In genomic region chr5:65937998-65938715, GRCm38 (mm10) we compare ENCODE assay signal across 8 mouse cellular contexts. TPM values are rescaled to one million over a fixed set of nuclear protein-coding genes. Genes with fewer than 3 reads are reported as not detected.
DNase-seq lines count a peak whose midpoint lies in the region; ATAC-seq and TF ChIP-seq lines count a peak whose summit lies in the region.

No protein-coding gene starts in this region.

- no peak overlapping the region for H3K9ac ChIP-seq in embryonic facial prominence, embryonic 11.5 days (replicated peaks; ENCODE audit: low read length)
- no peak overlapping the region for H3K9ac ChIP-seq in heart, adult 2 months (ENCODE audit: low read depth, low read length)
- H3K9ac ChIP-seq in midbrain, embryonic 16.5 days (ENCODE audit: low read depth, low read length), result no peak overlapping the region

- H3K36me3 ChIP-seq in embryonic facial prominence, embryonic 11.5 days (replicated peaks; ENCODE audit: control insufficient read depth, insufficient read depth, low read depth, low read length), result no peaks in the 10 kb centered on the region
- no peaks in the 10 kb centered on the region for H3K36me3 ChIP-seq in heart, adult 2 months (ENCODE audit: control insufficient read depth, insufficient read depth, low read length)
- no peaks in the 10 kb centered on the region for H3K36me3 ChIP-seq in kidney, adult 2 months (ENCODE audit: control insufficient read depth, insufficient read depth, low read length)
- H3K36me3 ChIP-seq in limb, embryonic 10.5 days, result no peaks in the 10 kb centered on the region
- H3K36me3 ChIP-seq in midbrain, embryonic 16.5 days (ENCODE audit: control insufficient read depth, insufficient read depth, low read length), result no peaks in the 10 kb centered on the region

- H3K27me3 ChIP-seq in embryonic facial prominence, embryonic 11.5 days (ENCODE audit: control insufficient read depth, insufficient read depth, low read length), result no peaks in the 10 kb centered on the region
- H3K27me3 ChIP-seq in heart, adult 2 months (ENCODE audit: control insufficient read depth, insufficient read depth, low read length), result no peaks in the 10 kb centered on the region
- H3K27me3 ChIP-seq in kidney, adult 2 months (replicated peaks; ENCODE audit: control insufficient read depth, insufficient read depth, low read length), result no peaks in the 10 kb centered on the region
- no peaks in the 10 kb centered on the region for H3K27me3 ChIP-seq in limb, embryonic 10.5 days (ENCODE audit: low read depth, poor library complexity, severe bottlenecking)
- H3K27me3 ChIP-seq in midbrain, embryonic 16.5 days (ENCODE audit: control insufficient read depth, insufficient read depth, low read depth, low read length), result no peaks in the 10 kb centered on the region

- peak; percentile 83 for ATAC-seq in embryonic facial prominence, embryonic 11.5 days (replicated peaks; ENCODE audit: insufficient number of reproducible peaks, low FRiP score, low TSS enrichment, low read depth)
- ATAC-seq in midbrain, embryonic 16.5 days, result peak; percentile 71

- H3K79me2 ChIP-seq in heart, adult 2 months (replicated peaks; ENCODE audit: control insufficient read depth, insufficient read depth, low read length), result no peaks in the 10 kb centered on the region

- peak; percentile 13 for DNase-seq in 3134 (ENCODE audit: extremely low read depth, insufficient read length, low spot score)
- peak; percentile 92 for DNase-seq in adrenal gland, postnatal 14 days
- peak; percentile 88 for DNase-seq in embryonic facial prominence, embryonic 11.5 days (ENCODE audit: low spot score)
- peak; percentile 78 to 79 for DNase-seq in heart, adult 2 months
- DNase-seq in kidney, adult 2 months, result peak; percentile 82
- peak; percentile 84 for DNase-seq in limb, embryonic 10.5 days (ENCODE audit: low spot score)
- peak; percentile 79 to 90 for DNase-seq in spleen, adult 18-20 months

- no peak overlapping the region for H3K4me2 ChIP-seq in embryonic facial prominence, embryonic 11.5 days (ENCODE audit: low read depth, low read length)
- H3K4me2 ChIP-seq in midbrain, embryonic 16.5 days (ENCODE audit: low read length), result no peak overlapping the region

- no peaks in the 10 kb centered on the region for H3K9me3 ChIP-seq in embryonic facial prominence, embryonic 11.5 days (replicated peaks; ENCODE audit: control insufficient read depth, low read length)
- no peaks in the 10 kb centered on the region for H3K9me3 ChIP-seq in limb, embryonic 10.5 days (replicated peaks)
- no peaks in the 10 kb centered on the region for H3K9me3 ChIP-seq in midbrain, embryonic 16.5 days (replicated peaks; ENCODE audit: control insufficient read depth, low read length, poor library complexity, severe bottlenecking)

- TF ChIP-seq EP300 in heart, adult 2 months (IDR thresholded peaks at IDR 0.05; ENCODE audit: insufficient read depth, low read depth, low read length), result peak; percentile 83; the same call in 1 of the 2 replicates

- H3K4me1 ChIP-seq in embryonic facial prominence, embryonic 11.5 days (ENCODE audit: control insufficient read depth, insufficient read depth, low read length), result no peaks in the 10 kb centered on the region
- H3K4me1 ChIP-seq in heart, adult 2 months (ENCODE audit: control insufficient read depth, insufficient read depth, low read length), result no peaks in the 10 kb centered on the region
- H3K4me1 ChIP-seq in kidney, adult 2 months (ENCODE audit: control insufficient read depth, insufficient read depth, low read length), result no peaks in the 10 kb centered on the region
- no peaks in the 10 kb centered on the region for H3K4me1 ChIP-seq in limb, embryonic 10.5 days
- H3K4me1 ChIP-seq in midbrain, embryonic 16.5 days (ENCODE audit: control insufficient read depth, insufficient read depth, low read length), result no peaks in the 10 kb centered on the region

- H3K4me3 ChIP-seq in embryonic facial prominence, embryonic 11.5 days (ENCODE audit: low read depth, low read length), result no peak overlapping the region
- H3K4me3 ChIP-seq in heart, adult 2 months, result no peak overlapping the region
- no peak overlapping the region for H3K4me3 ChIP-seq in kidney, adult 2 months (ENCODE audit: insufficient read depth, low read depth, low read length)
- no peak overlapping the region for H3K4me3 ChIP-seq in limb, embryonic 10.5 days
- no peak overlapping the region for H3K4me3 ChIP-seq in midbrain, embryonic 16.5 days (ENCODE audit: low read depth, low read length)

- TF ChIP-seq CTCF in heart, adult 2 months (IDR thresholded peaks at IDR 0.05), result peak; percentile 98
- TF ChIP-seq CTCF in kidney, adult 2 months (conservative IDR thresholded peaks at IDR 0.05; ENCODE audit: insufficient read depth, insufficient read length, low read depth, low read length), result peak; percentile 93

- H3K27ac ChIP-seq in embryonic facial prominence, embryonic 11.5 days (replicated peaks; ENCODE audit: low read depth, low read length), result no peak overlapping the region
- H3K27ac ChIP-seq in heart, adult 2 months, result no peak overlapping the region
- H3K27ac ChIP-seq in kidney, adult 2 months (ENCODE audit: insufficient read depth, low read depth, low read length), result no peak overlapping the region
- H3K27ac ChIP-seq in limb, embryonic 10.5 days, result no peak overlapping the region
- H3K27ac ChIP-seq in midbrain, embryonic 16.5 days (ENCODE audit: low read length), result no peak overlapping the region

- 58% methylated on average over 9 of the region's 9 CpGs for WGBS in embryonic facial prominence, embryonic 11.5 days
- 59% methylated on average over 9 of the region's 9 CpGs for WGBS in heart, adult 2 months
- 60% methylated on average over 9 of the region's 9 CpGs for WGBS in kidney, adult 2 months
- WGBS in limb, embryonic 10.5 days, result 62% methylated on average over 9 of the region's 9 CpGs
- 58% methylated on average over 9 of the region's 9 CpGs for whole genome bisulfite sequencing in midbrain, embryonic 16.5 days

- TF ChIP-seq POLR2A in heart, adult 2 months (IDR thresholded peaks at IDR 0.05; ENCODE audit: insufficient read depth, low read depth, low read length), result no peak
- TF ChIP-seq POLR2A in kidney, adult 2 months (IDR thresholded peaks at IDR 0.05; ENCODE audit: low read depth, low read length), result no peak

- intact Hi-C loops in heart, adult 2 months (cut with DNase I), result loop anchor here (1.0 to 10.0 kb wide), 4 partner anchors 115 to 533 kb away; partner anchors contain the start of gene Pds5a

RNA-seq across cellular contexts. Expression of gene Chrna9, which starts 3.4 kb away (rescaled TPM):
- total RNA-seq in adrenal gland, postnatal 14 days (2021), result 0.45 and 0.48 TPM in 2 replicates
- 0.65 and 0.82 TPM in 2 replicates for polyA plus RNA-seq in embryonic facial prominence, embryonic 11.5 days (2014; fragmentation: Nextera tagmentation; extraction: Ambion mirVana)
- under 1 TPM; 0.18 to 0.52 TPM for total RNA-seq in heart, adult 2 months (2021)
- not detected in 2 replicates for polyA plus RNA-seq in heart, adult 2 months (2012; rRNA removed)
- not detected in 2 replicates for polyA plus RNA-seq in kidney, adult 2 months (2012; rRNA removed)
- polyA plus RNA-seq in limb, embryonic 10.5 days (2016; fragmentation: Nextera tagmentation; extraction: Ambion mirVana), result 0.23 TPM in 1 of 2 replicates, not detected in the other
- polyA plus RNA-seq in midbrain, embryonic 16.5 days (2015; fragmentation: Nextera tagmentation; extraction: Ambion mirVana), result not detected in 2 replicates

Comparison
In these comparisons a context has a peak if more than half of its experiments do, and no peak if none do; other contexts are left out.
1. DNase-seq: peak in every context shown above with its lines; median percentile 92 in adrenal gland, postnatal 14 days; 88 in embryonic facial prominence, embryonic 11.5 days; 84 in spleen, adult 18-20 months; 84 in limb, embryonic 10.5 days; 82 in kidney, adult 2 months; 78 in heart, adult 2 months; 13 in 3134.